Mouse (Mus musculus): ENCODE results near the gene Olfr1208. TPM values are rescaled to one million over a fixed set of nuclear protein-coding genes. Genes with fewer than 3 reads are reported as not detected.

The Olfr1208 gene
- polyA plus RNA-seq (2014; fragmentation: Nextera tagmentation; extraction: Ambion mirVana): not detected in 2 replicates

- Histone ChIP-seq H3K4me3 (ENCODE audit: low read depth, low read length) (no peak within 1 kb of the TSS), H3K36me3 (ENCODE audit: control insufficient read depth, insufficient read depth, low read length) (no peaks in the 10 kb centered on the region), H3K9ac (replicated peaks; ENCODE audit: low read depth, low read length) (no peak within 1 kb of the TSS), H3K27me3 (ENCODE audit: control insufficient read depth, insufficient read depth, low read length) (no peaks in the 10 kb centered on the region), H3K4me1 (ENCODE audit: control insufficient read depth, insufficient read depth, low read length) (no peaks in the 10 kb centered on the region), H3K27ac (ENCODE audit: low read depth, low read length) (no peak within 1 kb of the TSS), H3K4me2 (ENCODE audit: low read depth, low read length) (no peak within 1 kb of the TSS), H3K9me3 (ENCODE audit: control insufficient read depth, low read length) (no peaks in the 10 kb centered on the region)
- ATAC-seq (ENCODE audit: low read depth): no peak
Measured at GRCm38 (mm10) chr2:88902211-88902610, at the start of gene Olfr1208. Gene Olfr1208, minus strand, starts transcription at chr2:88902311.

DNA sequence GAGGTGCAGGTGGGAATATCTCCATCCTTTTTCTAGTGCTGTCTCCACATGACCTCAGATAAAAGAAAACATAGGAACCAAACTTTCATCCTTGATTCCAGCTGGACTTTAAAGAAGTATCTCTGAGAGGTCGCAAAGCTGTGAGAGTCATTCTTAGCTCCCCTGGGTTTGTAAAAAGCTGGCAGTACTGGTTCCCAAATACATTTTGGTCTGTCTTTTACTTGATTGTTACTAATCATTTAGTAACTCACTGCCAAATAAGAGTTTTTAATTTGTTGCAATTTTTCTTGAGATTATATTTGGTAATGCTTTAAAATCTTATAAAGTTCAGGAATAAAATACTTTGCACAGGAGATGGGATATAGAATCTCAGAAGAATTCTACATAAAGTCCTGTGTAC is 35.9 kb upstream of the Olfr1208 start, which contains the start of gene Olfr1211:
Gene Olfr1211 (minus strand): TSS at position 101 of the 400 bp plus-strand sequence.
- Histone ChIP-seq H3K4me1 (ENCODE audit: control insufficient read depth, insufficient read depth, low read length) (no peaks in the 10 kb centered on the region), H3K9me3 (ENCODE audit: control insufficient read depth, low read length) (no peaks in the 10 kb centered on the region), H3K27me3 (ENCODE audit: control insufficient read depth, insufficient read depth, low read length) (no peaks in the 10 kb centered on the region), H3K27ac (ENCODE audit: low read depth, low read length) (no peak within 1 kb of the TSS), H3K4me3 (ENCODE audit: low read depth, low read length) (no peak within 1 kb of the TSS), H3K4me2 (ENCODE audit: low read depth, low read length) (no peak within 1 kb of the TSS), H3K36me3 (ENCODE audit: control insufficient read depth, insufficient read depth, low read length) (no peaks in the 10 kb centered on the region), H3K9ac (replicated peaks; ENCODE audit: low read depth, low read length) (no peak within 1 kb of the TSS)
- no peak for ATAC-seq (ENCODE audit: low read depth)
- WGBS: 86% methylated on average over 1 of the region's 1 CpGs

GRCm38 (mm10) chr2:88915057-88915456 is 12.9 kb upstream of the Olfr1208 start, which contains the start of gene Olfr1209:
Gene Olfr1209, minus strand, starts transcription at chr2:88915157.
- ATAC-seq (ENCODE audit: low read depth): no peak
- H3K27me3 ChIP-seq (ENCODE audit: control insufficient read depth, insufficient read depth, low read length): no peaks in the 10 kb centered on the region
- no peak within 1 kb of the TSS for H3K4me3 ChIP-seq (ENCODE audit: low read depth, low read length)
- H3K36me3 ChIP-seq (ENCODE audit: control insufficient read depth, insufficient read depth, low read length): no peaks in the 10 kb centered on the region
- H3K9me3 ChIP-seq (ENCODE audit: control insufficient read depth, low read length): no peaks in the 10 kb centered on the region
- H3K9ac ChIP-seq (replicated peaks; ENCODE audit: low read depth, low read length): no peak within 1 kb of the TSS
- WGBS: 96% methylated on average over 3 of the region's 3 CpGs
- H3K4me1 ChIP-seq (ENCODE audit: control insufficient read depth, insufficient read depth, low read length): no peaks in the 10 kb centered on the region
- no peak within 1 kb of the TSS for H3K27ac ChIP-seq (ENCODE audit: low read depth, low read length)
- no peak within 1 kb of the TSS for H3K4me2 ChIP-seq (ENCODE audit: low read depth, low read length)

DNA sequence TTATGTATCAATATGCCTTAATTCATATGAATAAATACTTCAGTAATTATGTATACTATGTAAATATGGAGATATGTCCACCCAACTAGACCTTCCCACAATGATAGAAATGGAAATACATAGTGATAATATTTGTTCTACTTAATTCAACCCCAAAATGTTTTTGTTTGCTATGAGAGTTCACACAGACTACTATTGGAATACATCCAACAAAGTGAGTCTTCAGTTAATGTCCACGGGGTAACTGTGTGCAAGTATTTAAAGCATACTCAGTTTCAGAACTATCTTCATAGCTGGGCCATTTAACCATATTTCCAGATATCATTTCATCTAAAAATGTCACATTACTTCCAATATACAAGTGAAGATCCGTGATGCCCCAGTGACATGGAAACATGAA is 39.2 kb downstream of the Olfr1208 start, which contains the start of gene Olfr1206:
Gene Olfr1206 (plus strand): TSS at position 301 of the 400 bp plus-strand sequence.
- Histone ChIP-seq H3K9ac (replicated peaks; ENCODE audit: low read depth, low read length) (no peak within 1 kb of the TSS), H3K27ac (ENCODE audit: low read depth, low read length) (no peak within 1 kb of the TSS), H3K4me2 (ENCODE audit: low read depth, low read length) (no peak within 1 kb of the TSS), H3K9me3 (ENCODE audit: control insufficient read depth, low read length) (no peaks in the 10 kb centered on the region), H3K4me3 (ENCODE audit: low read depth, low read length) (no peak within 1 kb of the TSS), H3K27me3 (ENCODE audit: control insufficient read depth, insufficient read depth, low read length) (no peaks in the 10 kb centered on the region), H3K36me3 (ENCODE audit: control insufficient read depth, insufficient read depth, low read length) (no peaks in the 10 kb centered on the region), H3K4me1 (ENCODE audit: control insufficient read depth, insufficient read depth, low read length) (no peaks in the 10 kb centered on the region)
- no peak for ATAC-seq (ENCODE audit: low read depth)
- 87% methylated on average over 2 of the region's 2 CpGs for WGBS

DNA sequence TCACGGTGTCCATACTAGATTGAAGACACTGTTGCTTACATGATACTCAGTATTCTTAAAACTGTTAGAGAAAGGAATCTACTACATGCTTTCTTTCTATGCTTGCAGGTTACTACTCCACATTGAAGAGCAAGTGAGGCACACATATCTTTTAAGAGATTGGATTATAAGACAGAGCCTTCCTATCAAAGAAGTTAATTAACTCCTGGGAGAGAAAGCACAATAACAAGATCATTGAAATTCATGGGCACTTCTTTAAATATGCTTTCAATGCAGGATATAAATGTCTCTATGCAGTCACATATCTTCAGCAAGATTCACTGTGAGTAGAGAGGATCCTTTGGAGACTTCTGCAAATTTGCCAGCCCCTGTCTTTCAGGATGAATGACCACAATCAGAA is 53.1 kb downstream of the Olfr1208 start, which contains the start of gene Olfr1204:
Gene Olfr1204 (plus strand): TSS at position 301 of the 400 bp plus-strand sequence.
- no peaks in the 10 kb centered on the region for H3K36me3 ChIP-seq (ENCODE audit: control insufficient read depth, insufficient read depth, low read length)
- no peak within 1 kb of the TSS for H3K4me2 ChIP-seq (ENCODE audit: low read depth, low read length)
- no peak for ATAC-seq (ENCODE audit: low read depth)
- WGBS: 82% methylated on average over 1 of the region's 1 CpGs
- H3K4me1 ChIP-seq (ENCODE audit: control insufficient read depth, insufficient read depth, low read length): no peaks in the 10 kb centered on the region
- H3K27ac ChIP-seq (ENCODE audit: low read depth, low read length): no peak within 1 kb of the TSS
- no peaks in the 10 kb centered on the region for H3K27me3 ChIP-seq (ENCODE audit: control insufficient read depth, insufficient read depth, low read length)
- no peak within 1 kb of the TSS for H3K9ac ChIP-seq (replicated peaks; ENCODE audit: low read depth, low read length)
- H3K9me3 ChIP-seq (ENCODE audit: control insufficient read depth, low read length): no peaks in the 10 kb centered on the region
- H3K4me3 ChIP-seq (ENCODE audit: low read depth, low read length): no peak within 1 kb of the TSS

Other genes starting within 250 kb of the Olfr1208 start
- not detected in 2 replicates for gene Olfr1193, start 226.7 kb downstream of the Olfr1208 start, polyA plus RNA-seq (2014; fragmentation: Nextera tagmentation; extraction: Ambion mirVana)
- not detected in 2 replicates for gene Olfr1195, start 213.1 kb downstream of the Olfr1208 start, polyA plus RNA-seq (2014; fragmentation: Nextera tagmentation; extraction: Ambion mirVana)
- gene Olfr1196, start 197.7 kb downstream of the Olfr1208 start, polyA plus RNA-seq (2014; fragmentation: Nextera tagmentation; extraction: Ambion mirVana): not detected in 2 replicates
- not detected in 2 replicates for gene Olfr1197, start 169.9 kb downstream of the Olfr1208 start, polyA plus RNA-seq (2014; fragmentation: Nextera tagmentation; extraction: Ambion mirVana)
- not detected in 2 replicates for gene Olfr1198, start 150.9 kb downstream of the Olfr1208 start, polyA plus RNA-seq (2014; fragmentation: Nextera tagmentation; extraction: Ambion mirVana)
- gene Olfr1199, start 141.8 kb downstream of the Olfr1208 start, polyA plus RNA-seq (2014; fragmentation: Nextera tagmentation; extraction: Ambion mirVana): not detected in 2 replicates
- not detected in 2 replicates for gene Olfr1200, start 131.8 kb downstream of the Olfr1208 start, polyA plus RNA-seq (2014; fragmentation: Nextera tagmentation; extraction: Ambion mirVana)
- gene Olfr1201, start 109.3 kb downstream of the Olfr1208 start, polyA plus RNA-seq (2014; fragmentation: Nextera tagmentation; extraction: Ambion mirVana): not detected in 2 replicates
- 0.05 TPM in 1 of 2 replicates, not detected in the other for gene Olfr1202, start 87.8 kb downstream of the Olfr1208 start, polyA plus RNA-seq (2014; fragmentation: Nextera tagmentation; extraction: Ambion mirVana)
- not detected in 2 replicates for gene Olfr1205, start 72.6 kb downstream of the Olfr1208 start, polyA plus RNA-seq (2014; fragmentation: Nextera tagmentation; extraction: Ambion mirVana)
- gene Olfr1204, start 53.0 kb downstream of the Olfr1208 start, polyA plus RNA-seq (2014; fragmentation: Nextera tagmentation; extraction: Ambion mirVana): not detected in 2 replicates
- gene Olfr1206, start 39.1 kb downstream of the Olfr1208 start, polyA plus RNA-seq (2014; fragmentation: Nextera tagmentation; extraction: Ambion mirVana): not detected in 2 replicates
- gene Olfr1209, start 12.8 kb upstream of the Olfr1208 start, polyA plus RNA-seq (2014; fragmentation: Nextera tagmentation; extraction: Ambion mirVana): not detected in 2 replicates
- not detected in 2 replicates for gene Olfr1211, start 35.8 kb upstream of the Olfr1208 start, polyA plus RNA-seq (2014; fragmentation: Nextera tagmentation; extraction: Ambion mirVana)
- not detected in 2 replicates for gene Olfr1212, start 51.7 kb upstream of the Olfr1208 start, polyA plus RNA-seq (2014; fragmentation: Nextera tagmentation; extraction: Ambion mirVana)
- not detected in 2 replicates for gene Gm13762, start 78.0 kb upstream of the Olfr1208 start, polyA plus RNA-seq (2014; fragmentation: Nextera tagmentation; extraction: Ambion mirVana)
- not detected in 2 replicates for gene Olfr1214, start 90.3 kb upstream of the Olfr1208 start, polyA plus RNA-seq (2014; fragmentation: Nextera tagmentation; extraction: Ambion mirVana)
- not detected in 2 replicates for gene Olfr1215, start 104.7 kb upstream of the Olfr1208 start, polyA plus RNA-seq (2014; fragmentation: Nextera tagmentation; extraction: Ambion mirVana)
- gene Olfr1216, start 116.0 kb upstream of the Olfr1208 start, polyA plus RNA-seq (2014; fragmentation: Nextera tagmentation; extraction: Ambion mirVana): not detected in 2 replicates
- not detected in 2 replicates for gene Olfr1217, start 129.8 kb upstream of the Olfr1208 start, polyA plus RNA-seq (2014; fragmentation: Nextera tagmentation; extraction: Ambion mirVana)
- gene Olfr1218, start 158.9 kb upstream of the Olfr1208 start, polyA plus RNA-seq (2014; fragmentation: Nextera tagmentation; extraction: Ambion mirVana): not detected in 2 replicates
- not detected in 2 replicates for gene Olfr1219, start 181.2 kb upstream of the Olfr1208 start, polyA plus RNA-seq (2014; fragmentation: Nextera tagmentation; extraction: Ambion mirVana)
- not detected in 2 replicates for gene Olfr1220, start 204.5 kb upstream of the Olfr1208 start, polyA plus RNA-seq (2014; fragmentation: Nextera tagmentation; extraction: Ambion mirVana)
- gene Olfr1221, start 215.0 kb upstream of the Olfr1208 start, polyA plus RNA-seq (2014; fragmentation: Nextera tagmentation; extraction: Ambion mirVana): not detected in 2 replicates
- gene Olfr1222, start 230.7 kb upstream of the Olfr1208 start, polyA plus RNA-seq (2014; fragmentation: Nextera tagmentation; extraction: Ambion mirVana): not detected in 2 replicates
- not detected in 2 replicates for gene Olfr1223, start 249.2 kb upstream of the Olfr1208 start, polyA plus RNA-seq (2014; fragmentation: Nextera tagmentation; extraction: Ambion mirVana)

All from neural tube, embryonic 14.5 days (tissue).